ENCODE assay signal across 18 mouse cellular contexts in the genomic region with DNA sequence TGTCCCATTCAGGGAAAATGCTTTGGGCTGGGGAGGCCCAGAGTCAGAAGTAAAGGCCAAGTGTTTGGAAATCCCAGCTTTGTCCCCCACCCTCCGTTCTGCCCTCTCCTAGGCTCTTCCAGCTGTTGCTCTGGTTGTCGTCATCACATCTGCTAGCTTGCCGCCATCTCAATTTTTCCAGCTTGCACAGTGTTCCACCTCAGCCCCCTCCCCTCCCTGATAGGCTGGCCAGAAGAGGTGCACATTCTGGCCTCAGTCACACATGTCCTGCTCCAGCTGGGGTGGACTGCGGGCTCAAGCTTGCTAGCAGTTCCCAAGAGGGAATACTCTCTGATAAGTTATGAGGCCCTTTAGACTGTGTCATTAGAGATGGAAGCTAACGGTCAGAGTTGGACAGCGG. TPM values are rescaled to one million over a fixed set of nuclear protein-coding genes. Genes with fewer than 3 reads are reported as not detected.
DNase-seq lines count a peak whose midpoint lies in the region; ATAC-seq and TF ChIP-seq lines count a peak whose summit lies in the region.
"Had no signal": no experiment of that assay in that cellular context is flagged by ENCODE, and none has a peak within 500 bp of the region (broad histone marks: within the 10 kb centered on the region; RNA-seq: fewer than 3 reads in every experiment).

No protein-coding gene starts in this region.

- no peak overlapping the region for H3K4me2 ChIP-seq in heart, embryonic 15.5 days
- H3K4me2 ChIP-seq: embryonic facial prominence, embryonic 13.5 days; forebrain, embryonic 12.5 days; hindbrain, embryonic 12.5 days; neural tube, embryonic 12.5 days had no signal

- no peaks in the 10 kb centered on the region for H3K4me1 ChIP-seq in kidney, adult 2 months (ENCODE audit: control insufficient read depth, insufficient read depth, low read length)
- H3K4me1 ChIP-seq in heart, embryonic 15.5 days (replicated peaks) = 0 out of 2 replicates have a peak, but pooled peaks cover 2% of the 10 kb centered on the region
- no peaks in the 10 kb centered on the region; the same call in 1 of the 2 replicates for H3K4me1 ChIP-seq in cerebellum, adult 2 months (ENCODE audit: control insufficient read depth, insufficient read depth, low read length)
- H3K4me1 ChIP-seq: hindbrain, embryonic 12.5 days; neural tube, embryonic 12.5 days had no signal

- no peak for TF ChIP-seq CTCF in kidney, adult 2 months (conservative IDR thresholded peaks at IDR 0.05; ENCODE audit: insufficient read depth, insufficient read length, low read depth, low read length)
- no peak for TF ChIP-seq CTCF in cerebellum, adult 2 months (IDR thresholded peaks at IDR 0.05; ENCODE audit: borderline replicate concordance, insufficient read depth, low read depth, low read length)

- DNase-seq in kidney, adult 2 months = peak; percentile 31
- no peak for DNase-seq in kidney, adult 8-10 months
- peak; percentile 43 to 54 for DNase-seq in gastrocnemius, adult 8-10 months (ENCODE audit: low spot score in 2 of 2)
- peak; percentile 53 for DNase-seq in kidney, postnatal 14 days
- no peak for DNase-seq in cerebellum, adult 2 months
- no peak for DNase-seq in cerebellum, adult 8-10 months
- DNase-seq: adrenal gland, postnatal 25 days; thymus, postnatal 4 days had no signal

- TF ChIP-seq POLR2A in kidney, adult 2 months (IDR thresholded peaks at IDR 0.05; ENCODE audit: low read depth, low read length) = no peak
- TF ChIP-seq POLR2A in cerebellum, adult 2 months (IDR thresholded peaks at IDR 0.05; ENCODE audit: borderline replicate concordance, insufficient read depth, low read length) = no peak

- no peaks in the 10 kb centered on the region for H3K9me3 ChIP-seq in heart, embryonic 15.5 days (replicated peaks)
- H3K9me3 ChIP-seq: embryonic facial prominence, embryonic 13.5 days; forebrain, embryonic 12.5 days; G1E; hindbrain, embryonic 12.5 days; neural tube, embryonic 12.5 days had no signal

- no peak overlapping the region for H3K4me3 ChIP-seq in kidney, adult 2 months (ENCODE audit: insufficient read depth, low read depth, low read length)
- H3K4me3 ChIP-seq in heart, embryonic 15.5 days = no peak overlapping the region
- no peak overlapping the region for H3K4me3 ChIP-seq in cerebellum, adult 2 months (replicated peaks; ENCODE audit: insufficient read depth, low read depth, low read length)
- H3K4me3 ChIP-seq: embryonic facial prominence, embryonic 13.5 days; forebrain, embryonic 12.5 days; hindbrain, embryonic 12.5 days; neural tube, embryonic 12.5 days had no signal

- no peak overlapping the region for H3K9ac ChIP-seq in heart, embryonic 15.5 days
- H3K9ac ChIP-seq: embryonic facial prominence, embryonic 13.5 days; forebrain, embryonic 12.5 days; hindbrain, embryonic 12.5 days; liver, embryonic 14.5 days; neural tube, embryonic 12.5 days had no signal

- H3K27ac ChIP-seq in kidney, adult 2 months (ENCODE audit: insufficient read depth, low read depth, low read length) = no peak overlapping the region
- H3K27ac ChIP-seq in heart, embryonic 15.5 days = peak overlapping the region; percentile 57; the same call in 1 of the 2 replicates
- H3K27ac ChIP-seq in cerebellum, adult 2 months (ENCODE audit: insufficient read depth, low read length) = no peak overlapping the region
- H3K27ac ChIP-seq: embryonic facial prominence, embryonic 13.5 days; forebrain, embryonic 12.5 days; hindbrain, embryonic 12.5 days; liver, embryonic 14.5 days; neural tube, embryonic 12.5 days had no signal

- 65% methylated on average over 6 of the region's 6 CpGs for WGBS in kidney, adult 2 months
- WGBS in heart, embryonic 15.5 days = 50% methylated on average over 6 of the region's 6 CpGs
- WGBS in cerebellum, adult 2 months = 80% methylated on average over 6 of the region's 6 CpGs

- peak; percentile 45; the same call in 1 of the 2 replicates for ATAC-seq in heart, embryonic 15.5 days (replicated peaks; ENCODE audit: insufficient number of reproducible peaks, insufficient read depth, low FRiP score, low read depth)
- ATAC-seq: intestine, postnatal 0 days had no signal

- no peaks in the 10 kb centered on the region for H3K36me3 ChIP-seq in kidney, adult 2 months (ENCODE audit: control insufficient read depth, insufficient read depth, low read length)
- no peaks in the 10 kb centered on the region for H3K36me3 ChIP-seq in heart, embryonic 15.5 days
- H3K36me3 ChIP-seq: embryonic facial prominence, embryonic 13.5 days; forebrain, embryonic 12.5 days; G1E; hindbrain, embryonic 12.5 days; neural tube, embryonic 12.5 days had no signal

- no peaks in the 10 kb centered on the region for H3K27me3 ChIP-seq in kidney, adult 2 months (replicated peaks; ENCODE audit: control insufficient read depth, insufficient read depth, low read length)
- no peaks in the 10 kb centered on the region for H3K27me3 ChIP-seq in heart, embryonic 15.5 days
- no peaks in the 10 kb centered on the region for H3K27me3 ChIP-seq in cerebellum, adult 2 months (ENCODE audit: control insufficient read depth, insufficient read depth, low read length)
- H3K27me3 ChIP-seq: embryonic facial prominence, embryonic 13.5 days; hindbrain, embryonic 12.5 days; neural tube, embryonic 12.5 days had no signal

RNA-seq across cellular contexts. Expression of a gene that starts 42.8 kb away (rescaled TPM):
- 11.6 and 12.2 TPM in 2 replicates for polyA plus RNA-seq in kidney, adult 2 months (2012; rRNA removed)
- 1 to 10 TPM; 6.4 to 8.4 (median 7.4) TPM for total RNA-seq in gastrocnemius, adult 8-10 months (2022)
- 11.6 and 16.1 TPM in 2 replicates for polyA plus RNA-seq in heart, embryonic 15.5 days (2015; fragmentation: Nextera tagmentation; extraction: Ambion mirVana)
- polyA plus RNA-seq in cerebellum, adult 2 months (2012; rRNA removed) = 4.5 and 4.9 TPM in 2 replicates
- total RNA-seq: megakaryocyte, adult 5-6 weeks had no signal
- polyA plus RNA-seq: C2C12 had no signal

Comparison
In these comparisons a context has a peak if more than half of its experiments do, and no peak if none do; other contexts are left out.
1. DNase-seq: peak in kidney, adult 2 months (single experiment), gastrocnemius, adult 8-10 months (2 of 2) and kidney, postnatal 14 days (single experiment); none in kidney, adult 8-10 months (0 of 2), cerebellum, adult 2 months (0 of 2) and cerebellum, adult 8-10 months (single experiment).